In genomic region chr7:37681335-37681734, GRCm38 (mm10) we compare ENCODE assay signal across 28 mouse cellular contexts.
A peak's percentile ranks its signal among the peaks of the same experiment; 100 is the strongest.
DNase-seq lines count a peak whose midpoint lies in the region; ATAC-seq and TF ChIP-seq lines count a peak whose summit lies in the region.
"Had no signal": no experiment of that assay in that cellular context is flagged by ENCODE, and none has a peak within 500 bp of the region (broad histone marks: within the 10 kb centered on the region; RNA-seq: fewer than 3 reads in every experiment).

No protein-coding gene starts in this region.

- no peak overlapping the region for H3K4me3 ChIP-seq in heart, embryonic 12.5 days
- no peak overlapping the region for H3K4me3 ChIP-seq in heart, embryonic 10.5 days
- H3K4me3 ChIP-seq in heart, postnatal 0 days (ENCODE audit: low read depth, low read length) = no peak overlapping the region
- H3K4me3 ChIP-seq: embryonic facial prominence, embryonic 12.5 days; embryonic facial prominence, embryonic 15.5 days; gastrocnemius, adult 2 months; hindbrain, embryonic 10.5 days; hindbrain, embryonic 13.5 days; intestine, embryonic 15.5 days had no signal

- DNase-seq in heart, adult 18-20 months = peak; percentile 51 to 64
- DNase-seq in heart, adult 9 months (ENCODE audit: low spot score in 2 of 2) = peak; percentile 23 to 41
- no peak for DNase-seq in heart, embryonic 10.5 days (ENCODE audit: low spot score)
- DNase-seq in heart, postnatal 0 days (ENCODE audit: low spot score) = peak; percentile 63
- DNase-seq in kidney, postnatal 10 days = no peak
- DNase-seq in thymus, postnatal 14 days = no peak
- DNase-seq: adrenal gland, postnatal 10 days; adrenal gland, postnatal 36 days; B cell, adult 2 months; cerebellum, adult 18-20 months; cerebellum, adult 9-11 months; cerebellum, postnatal 25 days; forebrain, postnatal 0 days; gastrocnemius, adult 2 months; gastrocnemius, postnatal 14 days; kidney, adult 11 months; kidney, adult 8-10 months had no signal

- no peaks in the 10 kb centered on the region for H3K27me3 ChIP-seq in heart, embryonic 12.5 days (replicated peaks)
- no peaks in the 10 kb centered on the region for H3K27me3 ChIP-seq in heart, embryonic 10.5 days (ENCODE audit: insufficient read depth, poor library complexity, severe bottlenecking)
- H3K27me3 ChIP-seq in heart, postnatal 0 days (ENCODE audit: control insufficient read depth, insufficient read depth, low read length) = no peaks in the 10 kb centered on the region
- H3K27me3 ChIP-seq: CH12.LX; embryonic facial prominence, embryonic 12.5 days; embryonic facial prominence, embryonic 15.5 days; hindbrain, embryonic 13.5 days; intestine, embryonic 15.5 days; Patski had no signal

- ATAC-seq in heart, embryonic 12.5 days (ENCODE audit: insufficient number of reproducible peaks, low FRiP score) = no peak
- ATAC-seq in heart, postnatal 0 days (ENCODE audit: insufficient read depth, low read depth) = peak; percentile 86
- ATAC-seq: forebrain, embryonic 14.5 days; forebrain, postnatal 0 days; hindbrain, embryonic 16.5 days; intestine, embryonic 15.5 days; Patski had no signal

- H3K4me2 ChIP-seq in heart, embryonic 12.5 days = no peak overlapping the region
- no peak overlapping the region for H3K4me2 ChIP-seq in heart, postnatal 0 days (ENCODE audit: low read depth, low read length)
- H3K4me2 ChIP-seq: embryonic facial prominence, embryonic 12.5 days; embryonic facial prominence, embryonic 15.5 days; hindbrain, embryonic 13.5 days; intestine, embryonic 15.5 days had no signal

- no peak overlapping the region for H3K27ac ChIP-seq in heart, embryonic 12.5 days (ENCODE audit: poor library complexity, severe bottlenecking)
- no peak overlapping the region for H3K27ac ChIP-seq in heart, embryonic 10.5 days
- no peak overlapping the region for H3K27ac ChIP-seq in heart, postnatal 0 days (ENCODE audit: low read depth)
- H3K27ac ChIP-seq: embryonic facial prominence, embryonic 12.5 days; embryonic facial prominence, embryonic 15.5 days; gastrocnemius, adult 2 months; hindbrain, embryonic 10.5 days; hindbrain, embryonic 13.5 days; intestine, embryonic 15.5 days had no signal

- WGBS in heart, embryonic 12.5 days = 56% methylated on average over 3 of the region's 3 CpGs
- 68% methylated on average over 3 of the region's 3 CpGs for WGBS in heart, embryonic 10.5 days
- 44% methylated on average over 3 of the region's 3 CpGs for WGBS in heart, postnatal 0 days

- 0 out of 2 replicates have a peak, but pooled peaks cover 5% of the 10 kb centered on the region for H3K4me1 ChIP-seq in heart, embryonic 12.5 days (replicated peaks)
- H3K4me1 ChIP-seq in heart, embryonic 10.5 days = no peaks in the 10 kb centered on the region
- peaks cover 5% of the 10 kb centered on the region; the same call in 1 of the 2 replicates for H3K4me1 ChIP-seq in heart, postnatal 0 days (ENCODE audit: control insufficient read depth, insufficient read depth)
- H3K4me1 ChIP-seq: embryonic facial prominence, embryonic 12.5 days; embryonic facial prominence, embryonic 15.5 days; intestine, embryonic 15.5 days had no signal

- no peak for TF ChIP-seq CTCF in heart, postnatal 0 days (IDR thresholded peaks at IDR 0.05; ENCODE audit: low read depth)

- no peaks in the 10 kb centered on the region for H3K36me3 ChIP-seq in heart, embryonic 12.5 days
- H3K36me3 ChIP-seq in heart, embryonic 10.5 days = no peaks in the 10 kb centered on the region
- no peaks in the 10 kb centered on the region for H3K36me3 ChIP-seq in heart, postnatal 0 days (replicated peaks; ENCODE audit: control insufficient read depth, insufficient read depth, low read length)
- H3K36me3 ChIP-seq: embryonic facial prominence, embryonic 12.5 days; embryonic facial prominence, embryonic 15.5 days; G1E; hindbrain, embryonic 13.5 days; intestine, embryonic 15.5 days had no signal

- TF ChIP-seq EP300 in heart, postnatal 0 days (IDR thresholded peaks at IDR 0.05; ENCODE audit: low read depth) = no peak

- H3K9me3 ChIP-seq in heart, embryonic 12.5 days (replicated peaks) = no peaks in the 10 kb centered on the region
- H3K9me3 ChIP-seq in heart, embryonic 10.5 days = no peaks in the 10 kb centered on the region
- H3K9me3 ChIP-seq in heart, postnatal 0 days (replicated peaks; ENCODE audit: control insufficient read depth, low read length) = no peaks in the 10 kb centered on the region
- H3K9me3 ChIP-seq: embryonic facial prominence, embryonic 12.5 days; embryonic facial prominence, embryonic 15.5 days; hindbrain, embryonic 10.5 days; hindbrain, embryonic 13.5 days; intestine, embryonic 15.5 days had no signal

- H3K9ac ChIP-seq in heart, embryonic 12.5 days = no peak overlapping the region
- H3K9ac ChIP-seq in heart, postnatal 0 days (replicated peaks; ENCODE audit: low read depth, low read length) = no peak overlapping the region
- H3K9ac ChIP-seq: embryonic facial prominence, embryonic 12.5 days; embryonic facial prominence, embryonic 15.5 days; forebrain, postnatal 0 days; hindbrain, embryonic 13.5 days; intestine, embryonic 15.5 days had no signal

Comparison
In these comparisons a context has a peak if more than half of its experiments do, and no peak if none do; other contexts are left out.
1. DNase-seq: peak in heart, adult 18-20 months (2 of 2), heart, adult 9 months (2 of 2) and heart, postnatal 0 days (single experiment); none in heart, embryonic 10.5 days (single experiment), kidney, postnatal 10 days (single experiment) and thymus, postnatal 14 days (single experiment).